Mouse (Mus musculus) intestine, embryonic 16.5 days (tissue): ENCODE measurements around the gene Pdcd4. TPM values are rescaled to one million over a fixed set of nuclear protein-coding genes. Genes with fewer than 3 reads are reported as not detected.

Experiments
- ATAC-seq: fragments of 200-750 bp; cut with Nextera tagmentation; 2 replicates; pipeline ENCODE4 v1.8.0; 2017; ENCODE audit warnings: moderate TSS enrichment, moderate library complexity
- H3K27ac ChIP-seq: fragments of 300-500 bp; sonication (generic); 2 replicates; pipeline ENCODE4 v1.5.1; 2014; ENCODE audit warnings: mild to moderate bottlenecking, low read length
- H3K27me3 ChIP-seq: fragments of 300-500 bp; sonication (generic); replicated peaks from 2 replicates; pipeline ENCODE4 v1.6.1; 2014; ENCODE audit warnings: low read length, control low read depth, mixed read lengths; ENCODE audit not compliant: control insufficient read depth, insufficient read depth
- H3K36me3 ChIP-seq: fragments of 300-500 bp; sonication (generic); 2 replicates; pipeline ENCODE4 v1.6.1; 2014; ENCODE audit warnings: low read length, control low read depth; ENCODE audit not compliant: control insufficient read depth, insufficient read depth
- H3K4me1 ChIP-seq: fragments of 300-500 bp; sonication (generic); 2 replicates; pipeline ENCODE4 v1.6.1; 2014; ENCODE audit warnings: low read length, control low read depth, mixed read lengths; ENCODE audit not compliant: control insufficient read depth, insufficient read depth
- H3K4me2 ChIP-seq: fragments of 300-500 bp; sonication (generic); 2 replicates; pipeline ENCODE4 v1.6.1; 2014; ENCODE audit warnings: low read depth, low read length, control low read depth
- H3K4me3 ChIP-seq: fragments of 300-500 bp; sonication (generic); 2 replicates; pipeline ENCODE4 v1.5.1; 2014; ENCODE audit warnings: mild to moderate bottlenecking, low read length
- H3K9ac ChIP-seq: fragments of 300-500 bp; sonication (generic); 2 replicates; pipeline ENCODE4 v1.6.1; 2014; ENCODE audit warnings: low read depth, low read length
- H3K9me3 ChIP-seq: fragments of 300-500 bp; sonication (generic); 2 replicates; pipeline ENCODE4 v1.6.1; 2016; ENCODE audit warnings: low read length, control low read depth; ENCODE audit not compliant: control insufficient read depth
- WGBS: fragments of 180-500 bp; shearing (Covaris S2); extraction: QIAGEN DNeasy Blood & Tissue Kit; methylation state at CpG from one replicate; pipeline ENCODE4 v1.1.7; 2014; 5-methylcytosine and 5-hydroxymethylcytosine counted together
- polyA plus RNA-seq: library from polyadenylated mRNA; unstranded; fragments of >200 nt; fragmentation: Nextera tagmentation; extraction: Ambion mirVana; gene quantifications from 2 replicates; pipeline ENCODE4 v1.2.1, GENCODE M21; 2015

Gene Pdcd4
- 65.7 and 72.7 TPM in 2 replicates for polyA plus RNA-seq

GRCm38 (mm10) chr19:53892061-53892460, at the start of gene Pdcd4:
Pdcd4 (plus strand) TSS chr19:53892231.
- H3K9me3 ChIP-seq = no peaks in the 10 kb centered on the region
- whole genome bisulfite sequencing = 22% methylated on average over 3 of the region's 3 CpGs
- no peaks in the 10 kb centered on the region for H3K27me3 ChIP-seq
- peaks cover 44% of the 10 kb centered on the region for H3K4me1 ChIP-seq
- peak within 1 kb of the TSS; percentile 95 for H3K27ac ChIP-seq
- peak; percentile 29 for ATAC-seq
- H3K4me3 ChIP-seq = no peak within 1 kb of the TSS
- no peaks in the 10 kb centered on the region for H3K36me3 ChIP-seq
- no peak within 1 kb of the TSS for H3K4me2 ChIP-seq
- H3K9ac ChIP-seq = peak within 1 kb of the TSS; percentile 41

GRCm38 (mm10) chr19:53843972-53844371, 48.1 kb upstream of the Pdcd4 start:
- ATAC-seq = no peak
- WGBS = 89% methylated on average over 8 of the region's 8 CpGs
- H3K36me3 ChIP-seq = no peaks in the 10 kb centered on the region

GRCm38 (mm10) chr19:53848272-53848995, 43.6 kb upstream of the Pdcd4 start:
- Histone ChIP-seq H3K9me3 (no peaks in the 10 kb centered on the region), H3K4me1 (peaks cover 12% of the 10 kb centered on the region), H3K27me3 (no peaks in the 10 kb centered on the region), H3K36me3 (no peaks in the 10 kb centered on the region), H3K4me3 (no peak overlapping the region), H3K4me2 (no peak overlapping the region), H3K27ac (peak overlapping the region; percentile 87), H3K9ac (0 out of 2 replicates have a peak overlapping the region, but pooled peaks have one; percentile 21)
- ATAC-seq = peak; percentile 93
- WGBS = 60% methylated on average over 10 of the region's 10 CpGs

More at GRCm38 (mm10) chr19:53843972-53844371, 48.1 kb upstream of the Pdcd4 start:
- Histone ChIP-seq H3K9ac (no peak overlapping the region), H3K4me3 (no peak overlapping the region), H3K27ac (no peak overlapping the region), H3K27me3 (no peaks in the 10 kb centered on the region), H3K4me2 (no peak overlapping the region), H3K9me3 (no peaks in the 10 kb centered on the region), H3K4me1 (peaks cover 2% of the 10 kb centered on the region; the same call in 1 of the 2 replicates)

- ATAC-seq = no peak
- peak overlapping the region; percentile 57 for H3K27ac ChIP-seq
- peaks cover 12% of the 10 kb centered on the region for H3K4me1 ChIP-seq
- no peak overlapping the region for H3K4me2 ChIP-seq
- 0 out of 2 replicates have a peak overlapping the region, but pooled peaks have one; percentile 6 for H3K9ac ChIP-seq
- H3K27me3 ChIP-seq = no peaks in the 10 kb centered on the region
- H3K4me3 ChIP-seq = no peak overlapping the region
- 50% methylated on average over 18 of the region's 18 CpGs for WGBS
- H3K36me3 ChIP-seq = no peaks in the 10 kb centered on the region
- H3K9me3 ChIP-seq = no peaks in the 10 kb centered on the region
Measured at GRCm38 (mm10) chr19:53850166-53850922, 41.7 kb upstream of the Pdcd4 start.

- peaks cover 12% of the 10 kb centered on the region for H3K4me1 ChIP-seq
- no peak for ATAC-seq
- WGBS = 88% methylated on average over 13 of the region's 13 CpGs
Measured at GRCm38 (mm10) chr19:53851352-53851751, 40.7 kb upstream of the Pdcd4 start.

GRCm38 (mm10) chr19:53851826-53852698, 40.0 kb upstream of the Pdcd4 start:
- Histone ChIP-seq H3K4me3 (no peak overlapping the region), H3K4me2 (no peak overlapping the region), H3K4me1 (peaks cover 12% of the 10 kb centered on the region), H3K9ac (no peak overlapping the region), H3K27ac (no peak overlapping the region), H3K36me3 (no peaks in the 10 kb centered on the region), H3K9me3 (no peaks in the 10 kb centered on the region), H3K27me3 (no peaks in the 10 kb centered on the region)
- WGBS = 80% methylated on average over 14 of the region's 14 CpGs
- no peak for ATAC-seq

More at GRCm38 (mm10) chr19:53851352-53851751, 40.7 kb upstream of the Pdcd4 start:
- no peaks in the 10 kb centered on the region for H3K36me3 ChIP-seq
- no peak overlapping the region for H3K4me2 ChIP-seq
- no peak overlapping the region for H3K27ac ChIP-seq
- H3K4me3 ChIP-seq = no peak overlapping the region
- H3K9ac ChIP-seq = no peak overlapping the region
- H3K9me3 ChIP-seq = no peaks in the 10 kb centered on the region
- H3K27me3 ChIP-seq = no peaks in the 10 kb centered on the region

- ATAC-seq = no peak
- Histone ChIP-seq H3K27me3 (no peaks in the 10 kb centered on the region), H3K4me2 (no peak overlapping the region), H3K36me3 (no peaks in the 10 kb centered on the region), H3K4me1 (peaks cover 12% of the 10 kb centered on the region), H3K4me3 (no peak overlapping the region), H3K9me3 (no peaks in the 10 kb centered on the region), H3K27ac (no peak overlapping the region), H3K9ac (no peak overlapping the region)
- WGBS = 42% methylated on average over 15 of the region's 15 CpGs
Measured at GRCm38 (mm10) chr19:53852699-53853451, 39.2 kb upstream of the Pdcd4 start.

- H3K4me2 ChIP-seq = no peak overlapping the region
- H3K9ac ChIP-seq = no peak overlapping the region
- ATAC-seq = no peak
- H3K36me3 ChIP-seq = no peaks in the 10 kb centered on the region
- no peak overlapping the region for H3K4me3 ChIP-seq
- H3K27me3 ChIP-seq = no peaks in the 10 kb centered on the region
- WGBS = 48% methylated on average over 4 of the region's 4 CpGs
- peaks cover 16% of the 10 kb centered on the region for H3K4me1 ChIP-seq
- H3K27ac ChIP-seq = no peak overlapping the region
- no peaks in the 10 kb centered on the region for H3K9me3 ChIP-seq
Measured at GRCm38 (mm10) chr19:53854978-53855377, 37.1 kb upstream of the Pdcd4 start.
